ENCODE assay signal across 11 mouse cellular contexts in genomic region chr14:27242253-27242652, GRCm38 (mm10).
DNase-seq lines count a peak whose midpoint lies in the region; ATAC-seq and TF ChIP-seq lines count a peak whose summit lies in the region.
"Had no signal": no experiment of that assay in that cellular context is flagged by ENCODE, and none has a peak within 500 bp of the region (broad histone marks: within the 10 kb centered on the region; RNA-seq: fewer than 3 reads in every experiment).

No protein-coding gene starts in this region.

- H3K27ac ChIP-seq in gastrocnemius, adult 2 months: peak overlapping the region; percentile 74
- H3K27ac ChIP-seq in heart, embryonic 12.5 days (ENCODE audit: poor library complexity, severe bottlenecking): 0 out of 2 replicates have a peak overlapping the region, but pooled peaks have one; percentile 0
- H3K27ac ChIP-seq in kidney, embryonic 16.5 days (ENCODE audit: low read length): peak overlapping the region; percentile 55; the same call in 1 of the 2 replicates
- no peak overlapping the region for H3K27ac ChIP-seq in thymus, adult 2 months (ENCODE audit: control insufficient read depth, insufficient read depth, low read length)
- H3K27ac ChIP-seq: forebrain, embryonic 10.5 days; limb, embryonic 15.5 days had no signal

- no peaks in the 10 kb centered on the region for H3K27me3 ChIP-seq in heart, embryonic 12.5 days (replicated peaks)
- no peaks in the 10 kb centered on the region for H3K27me3 ChIP-seq in kidney, embryonic 16.5 days (ENCODE audit: insufficient read depth, low read length)
- no peaks in the 10 kb centered on the region for H3K27me3 ChIP-seq in thymus, adult 2 months (ENCODE audit: control insufficient read depth, insufficient read depth, low read length)
- H3K27me3 ChIP-seq: limb, embryonic 15.5 days had no signal

- no peak overlapping the region for H3K9ac ChIP-seq in heart, embryonic 12.5 days
- H3K9ac ChIP-seq in kidney, embryonic 16.5 days (replicated peaks; ENCODE audit: low read length): no peak overlapping the region
- H3K9ac ChIP-seq: limb, embryonic 15.5 days had no signal

- H3K4me1 ChIP-seq in heart, embryonic 12.5 days (replicated peaks): peaks cover 22% of the 10 kb centered on the region
- peaks cover 15% of the 10 kb centered on the region for H3K4me1 ChIP-seq in kidney, embryonic 16.5 days (ENCODE audit: insufficient read depth, low read length)
- peaks cover 14% of the 10 kb centered on the region for H3K4me1 ChIP-seq in thymus, adult 2 months (replicated peaks; ENCODE audit: control insufficient read depth, insufficient read depth, low read length)

- TF ChIP-seq CTCF in gastrocnemius, adult 2 months (IDR thresholded peaks at IDR 0.05): no peak
- no peak for TF ChIP-seq CTCF in thymus, adult 2 months (IDR thresholded peaks at IDR 0.05; ENCODE audit: borderline replicate concordance, control insufficient read depth, extremely low read depth, insufficient read depth, low read length, poor library complexity)

- no peak; the same call in 1 of the 2 replicates for ATAC-seq in heart, embryonic 12.5 days (ENCODE audit: insufficient number of reproducible peaks, low FRiP score)
- ATAC-seq in kidney, embryonic 16.5 days (ENCODE audit: low FRiP score, low TSS enrichment): 0 out of 2 replicates have a peak, but pooled peaks have one; percentile 15

- peak overlapping the region; percentile 45 for H3K4me3 ChIP-seq in gastrocnemius, adult 2 months
- H3K4me3 ChIP-seq in heart, embryonic 12.5 days: no peak overlapping the region
- H3K4me3 ChIP-seq in kidney, embryonic 16.5 days (ENCODE audit: low read length): no peak overlapping the region
- no peak overlapping the region for H3K4me3 ChIP-seq in thymus, adult 2 months (ENCODE audit: control insufficient read depth, insufficient read depth, low read length)
- H3K4me3 ChIP-seq: forebrain, embryonic 10.5 days; limb, embryonic 15.5 days had no signal

- TF ChIP-seq POLR2A in thymus, adult 2 months (IDR thresholded peaks at IDR 0.05; ENCODE audit: control insufficient read depth, extremely low read depth, insufficient read depth, low read length, poor library complexity): no peak

- 60% methylated on average over 8 of the region's 8 CpGs for WGBS in heart, embryonic 12.5 days
- 82% methylated on average over 8 of the region's 8 CpGs for WGBS in kidney, embryonic 16.5 days
- 91% methylated on average over 8 of the region's 8 CpGs for WGBS in thymus, adult 2 months

- peak; percentile 32 for DNase-seq in gastrocnemius, adult 2 months
- DNase-seq in gastrocnemius, postnatal 4 days (ENCODE audit: low spot score in 2 of 2): no peak
- peak; percentile 61 for DNase-seq in lung, postnatal 14 days
- DNase-seq in natural killer cell, adult 2 months (ENCODE audit: low spot score in 2 of 2): no peak
- no peak for DNase-seq in thymus, adult 2 months
- DNase-seq in right cerebral cortex, postnatal 25 days: no peak
- DNase-seq: embryo, embryonic 11 days had no signal

- intact Hi-C loops in gastrocnemius, adult 2 months (cut with DNase I): no loop called here

- no peaks in the 10 kb centered on the region for H3K9me3 ChIP-seq in heart, embryonic 12.5 days (replicated peaks)
- no peaks in the 10 kb centered on the region for H3K9me3 ChIP-seq in kidney, embryonic 16.5 days (ENCODE audit: low read length)
- H3K9me3 ChIP-seq: forebrain, embryonic 10.5 days; limb, embryonic 15.5 days had no signal

- H3K4me2 ChIP-seq in heart, embryonic 12.5 days: no peak overlapping the region
- no peak overlapping the region for H3K4me2 ChIP-seq in kidney, embryonic 16.5 days (replicated peaks; ENCODE audit: low read depth, low read length)
- H3K4me2 ChIP-seq: limb, embryonic 15.5 days had no signal

- no peaks in the 10 kb centered on the region for H3K36me3 ChIP-seq in heart, embryonic 12.5 days
- no peaks in the 10 kb centered on the region for H3K36me3 ChIP-seq in kidney, embryonic 16.5 days (ENCODE audit: insufficient read depth, low read length)
- H3K36me3 ChIP-seq in thymus, adult 2 months (ENCODE audit: control insufficient read depth, insufficient read depth, low read length): no peaks in the 10 kb centered on the region
- H3K36me3 ChIP-seq: forebrain, embryonic 10.5 days; limb, embryonic 15.5 days had no signal

Comparison
In these comparisons a context has a peak if more than half of its experiments do, and no peak if none do; other contexts are left out.
1. DNase-seq: peak in gastrocnemius, adult 2 months (single experiment) and lung, postnatal 14 days (single experiment); none in gastrocnemius, postnatal 4 days (0 of 2), natural killer cell, adult 2 months (0 of 2), thymus, adult 2 months (single experiment) and right cerebral cortex, postnatal 25 days (single experiment).